Mouse (Mus musculus): Measurements from ENCODE around the gene Mfsd12. TPM values are rescaled to one million over a fixed set of nuclear protein-coding genes. Genes with fewer than 3 reads are reported as not detected.

Gene Mfsd12
- polyA plus RNA-seq, 1 experiment: 13.7 TPM

GRCm38 (mm10) chr10:81377793-81378552, 20.7 kb downstream of the Mfsd12 start, which contains the start of gene Fzr1:
Fzr1 (minus strand) TSS chr10:81378516.
- no peak for TF ChIP-seq EP300 (IDR thresholded peaks at IDR 0.05; ENCODE audit: insufficient read depth, low read depth, low read length)
- TF ChIP-seq POLR2A (IDR thresholded peaks at IDR 0.05; ENCODE audit: insufficient read depth, low read length): no peak
- no peak for TF ChIP-seq CTCF (IDR thresholded peaks at IDR 0.05; ENCODE audit: low read depth, low read length)
- Histone ChIP-seq H3K36me3 (ENCODE audit: control insufficient read depth, insufficient read depth, low read length, poor library complexity, severe bottlenecking) (no peaks in the 10 kb centered on the region), H3K27ac (ENCODE audit: insufficient read depth, low read length) (peak within 1 kb of the TSS; percentile 58), H3K9ac (ENCODE audit: low read depth, poor library complexity, severe bottlenecking) (peak within 1 kb of the TSS; percentile 93), H3K9me3 (replicated peaks; ENCODE audit: control insufficient read depth, insufficient read depth, low read length, poor library complexity, severe bottlenecking) (no peaks in the 10 kb centered on the region), H3K4me1 (ENCODE audit: control insufficient read depth, insufficient read depth, low read length) (no peaks in the 10 kb centered on the region), H3K27me3 (ENCODE audit: control insufficient read depth, insufficient read depth, low read length, poor library complexity, severe bottlenecking) (no peaks in the 10 kb centered on the region), H3K4me3 (ENCODE audit: low read depth, low read length) (peak within 1 kb of the TSS; percentile 97)

- peak overlapping the region; percentile 97 for H3K4me3 ChIP-seq (ENCODE audit: low read depth, low read length)
- H3K27me3 ChIP-seq (ENCODE audit: control insufficient read depth, insufficient read depth, low read length, poor library complexity, severe bottlenecking): no peaks in the 10 kb centered on the region
- no peaks in the 10 kb centered on the region for H3K4me1 ChIP-seq (ENCODE audit: control insufficient read depth, insufficient read depth, low read length)
- peak overlapping the region; percentile 58 for H3K27ac ChIP-seq (ENCODE audit: insufficient read depth, low read length)
- H3K36me3 ChIP-seq (ENCODE audit: control insufficient read depth, insufficient read depth, low read length, poor library complexity, severe bottlenecking): no peaks in the 10 kb centered on the region
- peak overlapping the region; percentile 74 for H3K9ac ChIP-seq (ENCODE audit: low read depth, poor library complexity, severe bottlenecking)
- TF ChIP-seq CTCF (IDR thresholded peaks at IDR 0.05; ENCODE audit: low read depth, low read length) (no peak), POLR2A (IDR thresholded peaks at IDR 0.05; ENCODE audit: insufficient read depth, low read length) (no peak), EP300 (IDR thresholded peaks at IDR 0.05; ENCODE audit: insufficient read depth, low read depth, low read length) (no peak)
- no peaks in the 10 kb centered on the region for H3K9me3 ChIP-seq (replicated peaks; ENCODE audit: control insufficient read depth, insufficient read depth, low read length, poor library complexity, severe bottlenecking)
Observed at GRCm38 (mm10) chr10:81378553-81379182, 21.4 kb downstream of the Mfsd12 start.

- H3K27ac ChIP-seq (ENCODE audit: insufficient read depth, low read length): peak overlapping the region; percentile 58
- peak overlapping the region; percentile 74 for H3K9ac ChIP-seq (ENCODE audit: low read depth, poor library complexity, severe bottlenecking)
- no peaks in the 10 kb centered on the region for H3K36me3 ChIP-seq (ENCODE audit: control insufficient read depth, insufficient read depth, low read length, poor library complexity, severe bottlenecking)
- H3K27me3 ChIP-seq (ENCODE audit: control insufficient read depth, insufficient read depth, low read length, poor library complexity, severe bottlenecking): no peaks in the 10 kb centered on the region
- no peak for TF ChIP-seq EP300 (IDR thresholded peaks at IDR 0.05; ENCODE audit: insufficient read depth, low read depth, low read length)
- no peak for TF ChIP-seq POLR2A (IDR thresholded peaks at IDR 0.05; ENCODE audit: insufficient read depth, low read length)
- TF ChIP-seq CTCF (IDR thresholded peaks at IDR 0.05; ENCODE audit: low read depth, low read length): no peak
- H3K4me1 ChIP-seq (ENCODE audit: control insufficient read depth, insufficient read depth, low read length): no peaks in the 10 kb centered on the region
- no peaks in the 10 kb centered on the region for H3K9me3 ChIP-seq (replicated peaks; ENCODE audit: control insufficient read depth, insufficient read depth, low read length, poor library complexity, severe bottlenecking)
- H3K4me3 ChIP-seq (ENCODE audit: low read depth, low read length): peak overlapping the region; percentile 81
Observed at GRCm38 (mm10) chr10:81379183-81379553, 21.9 kb downstream of the Mfsd12 start.

- H3K27me3 ChIP-seq (ENCODE audit: control insufficient read depth, insufficient read depth, low read length, poor library complexity, severe bottlenecking): no peaks in the 10 kb centered on the region
- H3K36me3 ChIP-seq (ENCODE audit: control insufficient read depth, insufficient read depth, low read length, poor library complexity, severe bottlenecking): no peaks in the 10 kb centered on the region
- H3K9me3 ChIP-seq (replicated peaks; ENCODE audit: control insufficient read depth, insufficient read depth, low read length, poor library complexity, severe bottlenecking): no peaks in the 10 kb centered on the region
- no peaks in the 10 kb centered on the region for H3K4me1 ChIP-seq (ENCODE audit: control insufficient read depth, insufficient read depth, low read length)
- H3K27ac ChIP-seq (ENCODE audit: insufficient read depth, low read length): no peak overlapping the region
- H3K9ac ChIP-seq (ENCODE audit: low read depth, poor library complexity, severe bottlenecking): no peak overlapping the region
- no peak overlapping the region for H3K4me3 ChIP-seq (ENCODE audit: low read depth, low read length)
- TF ChIP-seq CTCF (IDR thresholded peaks at IDR 0.05; ENCODE audit: low read depth, low read length) (no peak), POLR2A (IDR thresholded peaks at IDR 0.05; ENCODE audit: insufficient read depth, low read length) (no peak), EP300 (IDR thresholded peaks at IDR 0.05; ENCODE audit: insufficient read depth, low read depth, low read length) (no peak)
Observed at GRCm38 (mm10) chr10:81379809-81380378, 22.6 kb downstream of the Mfsd12 start.

GRCm38 (mm10) chr10:81382039-81382438, 24.7 kb downstream of the Mfsd12 start:
- no peaks in the 10 kb centered on the region for H3K27me3 ChIP-seq (ENCODE audit: control insufficient read depth, insufficient read depth, low read length, poor library complexity, severe bottlenecking)
- no peaks in the 10 kb centered on the region for H3K9me3 ChIP-seq (replicated peaks; ENCODE audit: control insufficient read depth, insufficient read depth, low read length, poor library complexity, severe bottlenecking)
- no peaks in the 10 kb centered on the region for H3K4me1 ChIP-seq (ENCODE audit: control insufficient read depth, insufficient read depth, low read length)
- H3K36me3 ChIP-seq (ENCODE audit: control insufficient read depth, insufficient read depth, low read length, poor library complexity, severe bottlenecking): peaks cover 7% of the 10 kb centered on the region
- no peak overlapping the region for H3K27ac ChIP-seq (ENCODE audit: insufficient read depth, low read length)
- no peak overlapping the region for H3K9ac ChIP-seq (ENCODE audit: low read depth, poor library complexity, severe bottlenecking)
- no peak overlapping the region for H3K4me3 ChIP-seq (ENCODE audit: low read depth, low read length)
- no peak for TF ChIP-seq EP300 (IDR thresholded peaks at IDR 0.05; ENCODE audit: insufficient read depth, low read depth, low read length)
- TF ChIP-seq POLR2A (IDR thresholded peaks at IDR 0.05; ENCODE audit: insufficient read depth, low read length): no peak
- no peak for TF ChIP-seq CTCF (IDR thresholded peaks at IDR 0.05; ENCODE audit: low read depth, low read length)

Measured in ES-Bruce4 (cell line).